Mouse (Mus musculus): ENCODE results near the gene Gm13757.

- no peak for TF ChIP-seq CTCF (IDR thresholded peaks at IDR 0.05; ENCODE audit: low read depth, low read length)
- TF ChIP-seq POLR2AphosphoS5 (IDR thresholded peaks at IDR 0.05; ENCODE audit: insufficient replicate concordance, low read depth, low read length) = no peak
- no peak for TF ChIP-seq GATA1 (IDR thresholded peaks at IDR 0.05; ENCODE audit: borderline replicate concordance, low read length)
- TF ChIP-seq TAL1 (conservative IDR thresholded peaks at IDR 0.05; ENCODE audit: low read depth, low read length) = no peak
- no peak for TF ChIP-seq GATA2 (IDR thresholded peaks at IDR 0.05; ENCODE audit: borderline replicate concordance, low read depth, low read length)
Observed at GRCm38 (mm10) chr2:88419051-88419450, 29.9 kb downstream of the Gm13757 start, which contains the start of gene Olfr1180.
